Mouse (Mus musculus): ENCODE measurements around the gene Tfpi. TPM values are rescaled to one million over a fixed set of nuclear protein-coding genes. Genes with fewer than 3 reads are reported as not detected.
A peak's percentile ranks its signal among the peaks of the same experiment; 100 is the strongest.

Gene Tfpi
- polyA plus RNA-seq, 1 experiment from 2014 or later: 21.2 TPM

DNA sequence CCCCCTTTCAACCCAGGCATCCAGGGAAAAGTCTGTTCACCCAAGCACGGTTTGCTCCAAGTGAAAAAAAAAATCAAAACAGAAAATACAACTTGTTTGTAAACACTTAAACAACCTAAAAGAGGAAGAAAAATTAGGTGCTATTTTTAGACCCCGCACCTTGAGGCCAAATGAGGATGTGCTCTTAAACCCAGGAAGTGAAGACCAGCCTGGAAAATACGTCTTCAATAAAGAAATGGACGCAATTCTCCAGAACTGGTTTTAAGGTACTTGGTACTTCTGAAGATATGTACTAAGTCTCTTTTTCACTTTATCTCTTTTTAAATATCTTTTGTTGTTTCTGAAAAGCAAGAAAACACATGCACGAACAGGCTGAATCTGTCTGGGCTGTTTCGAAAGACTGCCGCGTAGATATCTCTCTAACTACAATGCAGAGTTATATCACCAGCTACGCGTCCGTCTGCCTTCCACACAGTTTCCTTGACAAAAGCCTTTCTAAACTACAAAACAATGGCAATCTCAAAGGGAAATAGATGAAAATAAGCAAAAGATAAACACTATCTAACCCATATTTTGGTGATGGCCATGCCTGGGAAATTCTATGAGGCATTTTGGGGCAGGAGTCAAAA is 89.1 kb downstream of the Tfpi start:
- H3K9ac ChIP-seq (replicated peaks): no peak overlapping the region
- 55% methylated on average over 11 of the region's 11 CpGs for WGBS
- H3K9me3 ChIP-seq (replicated peaks): no peaks in the 10 kb centered on the region
- no peak overlapping the region; the same call in 1 of the 2 replicates for H3K4me3 ChIP-seq (replicated peaks)
- no peaks in the 10 kb centered on the region for H3K36me3 ChIP-seq
- peak overlapping the region; percentile 47 for H3K4me2 ChIP-seq
- no peak overlapping the region for H3K27ac ChIP-seq (replicated peaks)
- H3K4me1 ChIP-seq: peaks cover 11% of the 10 kb centered on the region
- H3K27me3 ChIP-seq (replicated peaks): no peaks in the 10 kb centered on the region
- ATAC-seq (ENCODE audit: low FRiP score): no peak

DNA sequence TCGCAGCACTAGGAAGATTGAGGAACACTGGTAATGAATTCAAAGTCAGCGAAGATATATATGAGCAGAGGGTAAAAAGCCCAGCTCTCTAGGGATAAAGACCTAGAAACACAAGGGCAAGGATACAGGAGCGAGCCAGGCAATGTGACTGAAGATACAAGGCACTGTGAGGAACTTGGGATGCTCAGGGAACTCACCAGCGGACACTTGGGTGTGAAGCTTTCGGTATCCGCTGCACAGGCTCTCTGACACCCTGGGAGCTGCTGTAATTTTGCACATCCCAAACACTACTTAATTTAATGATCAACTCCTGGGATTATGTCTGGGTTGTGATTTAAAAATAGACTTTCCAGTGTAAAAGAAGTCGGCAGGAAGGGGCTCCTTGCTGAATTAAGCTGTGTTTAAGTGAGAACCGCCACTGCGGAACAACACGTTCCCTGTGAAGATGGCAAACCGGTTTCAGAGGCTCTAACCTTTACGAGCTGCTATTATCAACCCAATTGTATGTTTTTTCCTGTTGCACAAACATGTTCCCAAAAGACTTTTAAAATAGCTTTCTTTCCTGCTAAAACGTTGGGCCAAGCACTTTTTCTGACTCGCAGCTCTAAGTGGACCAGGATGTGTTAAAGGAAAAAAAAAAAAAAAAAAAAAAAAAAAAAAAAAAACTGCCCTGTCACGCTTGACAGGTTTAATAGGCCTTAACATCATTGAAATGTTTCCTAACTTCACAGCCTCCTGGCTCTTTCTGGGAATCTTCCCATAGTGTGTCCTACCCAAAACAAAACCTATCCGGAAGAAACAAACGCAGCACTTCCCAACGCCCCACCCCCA is 89.8 kb downstream of the Tfpi start:
- Histone ChIP-seq H3K9me3 (replicated peaks) (no peaks in the 10 kb centered on the region), H3K27ac (replicated peaks) (0 out of 2 replicates have a peak overlapping the region, but pooled peaks have one; percentile 14), H3K9ac (replicated peaks) (no peak overlapping the region), H3K4me1 (peaks cover 11% of the 10 kb centered on the region), H3K36me3 (no peaks in the 10 kb centered on the region), H3K4me3 (replicated peaks) (peak overlapping the region; percentile 22), H3K27me3 (replicated peaks) (no peaks in the 10 kb centered on the region), H3K4me2 (peak overlapping the region; percentile 47)
- 30% methylated on average over 18 of the region's 18 CpGs for WGBS
- peak; percentile 28; the same call in 1 of the 2 replicates for ATAC-seq (ENCODE audit: low FRiP score)

DNA sequence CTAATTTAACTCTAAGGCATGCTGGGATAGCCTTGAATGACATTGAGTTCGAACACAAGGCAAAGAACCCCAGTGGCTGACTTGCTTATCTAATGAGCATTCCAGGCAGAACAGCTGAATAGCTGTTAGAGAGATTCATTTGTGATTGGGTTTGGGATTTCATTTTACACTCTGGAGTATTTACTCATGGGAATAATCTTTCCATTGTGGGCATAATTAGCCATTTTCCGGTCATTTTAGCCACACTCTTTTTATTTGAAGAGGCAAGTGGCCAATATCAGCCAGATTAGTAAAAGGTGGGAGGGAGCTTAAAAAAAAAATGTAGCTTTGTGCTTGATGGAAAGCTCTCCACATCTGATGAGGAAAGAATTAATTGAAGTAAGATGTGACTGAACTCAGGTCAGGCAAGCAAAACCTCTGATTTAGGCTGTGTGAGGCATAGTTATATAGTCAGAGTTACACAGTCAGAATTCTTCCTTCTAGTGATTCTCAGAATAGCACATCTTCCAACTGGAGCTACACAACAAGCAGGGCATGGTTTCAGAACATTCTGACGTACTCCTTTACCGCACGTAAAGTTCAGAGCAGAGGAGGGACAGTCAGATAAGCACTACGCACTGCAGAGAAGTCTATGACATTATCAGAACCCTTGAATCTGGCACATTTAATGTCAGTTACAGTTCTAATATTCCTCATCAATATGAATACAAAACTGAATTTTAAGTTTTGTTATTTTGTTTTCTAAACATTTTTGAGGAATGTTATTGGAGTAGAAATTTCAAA is 91.5 kb downstream of the Tfpi start:
- Histone ChIP-seq H3K36me3 (no peaks in the 10 kb centered on the region), H3K9me3 (replicated peaks) (no peaks in the 10 kb centered on the region), H3K27me3 (replicated peaks) (no peaks in the 10 kb centered on the region), H3K4me1 (peaks cover 11% of the 10 kb centered on the region), H3K9ac (replicated peaks) (no peak overlapping the region), H3K4me2 (no peak overlapping the region), H3K27ac (replicated peaks) (no peak overlapping the region), H3K4me3 (replicated peaks) (no peak overlapping the region)
- WGBS: 77% methylated on average over 6 of the region's 6 CpGs
- ATAC-seq (ENCODE audit: low FRiP score): no peak

DNA sequence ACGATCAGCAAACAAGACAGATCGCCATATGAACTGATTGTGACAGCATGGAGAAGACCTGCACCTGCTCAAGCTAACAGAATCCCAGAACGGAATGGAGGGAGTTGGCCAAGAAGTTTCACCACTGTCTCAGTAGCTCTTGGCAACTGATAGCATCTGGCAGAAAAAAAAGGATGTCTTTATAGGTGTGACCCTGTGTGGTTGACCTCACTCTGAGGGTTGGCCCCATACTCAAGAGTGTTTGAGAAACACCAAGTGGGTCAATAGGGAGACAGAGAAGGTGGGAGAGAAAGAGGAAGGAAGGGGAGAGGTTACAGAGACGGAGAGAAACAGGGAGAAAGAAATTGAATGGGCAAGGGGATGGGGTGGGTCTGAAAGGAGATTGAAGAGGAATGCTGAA is 92.7 kb downstream of the Tfpi start:
- Histone ChIP-seq H3K36me3 (no peaks in the 10 kb centered on the region), H3K4me2 (no peak overlapping the region), H3K27me3 (replicated peaks) (no peaks in the 10 kb centered on the region), H3K4me1 (peaks cover 11% of the 10 kb centered on the region), H3K4me3 (replicated peaks) (no peak overlapping the region), H3K9me3 (replicated peaks) (no peaks in the 10 kb centered on the region), H3K9ac (replicated peaks) (no peak overlapping the region), H3K27ac (replicated peaks) (no peak overlapping the region)
- ATAC-seq (ENCODE audit: low FRiP score): no peak
- WGBS: 89% methylated on average over 4 of the region's 4 CpGs

Other genes with a start within 250 kb of the Tfpi start
- 23.2 and 26.9 TPM in 2 replicates for gene Calcrl, start 51.4 kb downstream of the Tfpi start, polyA plus RNA-seq (2015; fragmentation: Nextera tagmentation; extraction: Ambion mirVana)
- gene Ctnnd1, start 174.0 kb upstream of the Tfpi start, polyA plus RNA-seq (2015; fragmentation: Nextera tagmentation; extraction: Ambion mirVana): 27.5 and 27.6 TPM in 2 replicates
- 0.28 and 0.36 TPM in 2 replicates for gene Btbd18, start 182.3 kb upstream of the Tfpi start, polyA plus RNA-seq (2015; fragmentation: Nextera tagmentation; extraction: Ambion mirVana)
- gene Selenoh, start 194.0 kb upstream of the Tfpi start, polyA plus RNA-seq (2015; fragmentation: Nextera tagmentation; extraction: Ambion mirVana): 189 and 204 TPM in 2 replicates
- gene Gm28635, start 201.3 kb upstream of the Tfpi start, polyA plus RNA-seq (2015; fragmentation: Nextera tagmentation; extraction: Ambion mirVana): not detected in 2 replicates
- 52.7 and 53.0 TPM in 2 replicates for gene Med19, start 201.6 kb upstream of the Tfpi start, polyA plus RNA-seq (2015; fragmentation: Nextera tagmentation; extraction: Ambion mirVana)
- gene Tmx2, start 202.4 kb upstream of the Tfpi start, polyA plus RNA-seq (2015; fragmentation: Nextera tagmentation; extraction: Ambion mirVana): 298 and 334 TPM in 2 replicates
- gene Zdhhc5, start 238.4 kb upstream of the Tfpi start, polyA plus RNA-seq (2015; fragmentation: Nextera tagmentation; extraction: Ambion mirVana): 15.6 and 17.6 TPM in 2 replicates